Mouse (Mus musculus): Measurements from ENCODE around the gene Mef2a.

- TF ChIP-seq CTCF (IDR thresholded peaks at IDR 0.05; ENCODE audit: insufficient read depth, low read length) (no peak), POLR2A (IDR thresholded peaks at IDR 0.05; ENCODE audit: borderline replicate concordance, extremely low read depth, low read depth, low read length) (no peak)
Observed at GRCm38 (mm10) chr7:67414766-67415165, 42.1 kb upstream of the Mef2a start.

Measured in lung, adult 2 months (tissue).